15 mouse cellular contexts compared by ENCODE assay signal in genomic region chr11:86591931-86592616, GRCm38 (mm10). TPM values are rescaled to one million over a fixed set of nuclear protein-coding genes. Genes with fewer than 3 reads are reported as not detected.
DNase-seq lines count a peak whose midpoint lies in the region; ATAC-seq and TF ChIP-seq lines count a peak whose summit lies in the region.
"Had no signal": no experiment of that assay in that cellular context is flagged by ENCODE, and none has a peak within 500 bp of the region (broad histone marks: within the 10 kb centered on the region; RNA-seq: fewer than 3 reads in every experiment).

No protein-coding gene starts in this region.

- no peak overlapping the region for H3K4me2 ChIP-seq in heart, embryonic 12.5 days
- H3K4me2 ChIP-seq in kidney, postnatal 0 days (ENCODE audit: low read length): no peak overlapping the region
- no peak overlapping the region for H3K4me2 ChIP-seq in forebrain, postnatal 0 days (ENCODE audit: low read depth)
- H3K4me2 ChIP-seq: forebrain, embryonic 13.5 days; hindbrain, embryonic 13.5 days; midbrain, embryonic 12.5 days had no signal

- ATAC-seq in heart, embryonic 12.5 days (ENCODE audit: insufficient number of reproducible peaks, low FRiP score): no peak
- ATAC-seq in kidney, postnatal 0 days (replicated peaks; ENCODE audit: low FRiP score, low read depth): no peak
- no peak for ATAC-seq in forebrain, postnatal 0 days
- ATAC-seq: forebrain, embryonic 13.5 days had no signal

- H3K27me3 ChIP-seq in heart, embryonic 12.5 days (replicated peaks): no peaks in the 10 kb centered on the region
- H3K27me3 ChIP-seq in kidney, postnatal 0 days (ENCODE audit: insufficient read depth, low read length): no peaks in the 10 kb centered on the region
- H3K27me3 ChIP-seq in forebrain, postnatal 0 days (ENCODE audit: insufficient read depth, low read length): no peaks in the 10 kb centered on the region
- H3K27me3 ChIP-seq: forebrain, embryonic 13.5 days; hindbrain, embryonic 13.5 days; midbrain, embryonic 12.5 days had no signal

- no peak overlapping the region for H3K4me3 ChIP-seq in heart, embryonic 12.5 days
- no peak overlapping the region for H3K4me3 ChIP-seq in kidney, postnatal 0 days (replicated peaks; ENCODE audit: low read depth, low read length)
- no peak overlapping the region for H3K4me3 ChIP-seq in embryonic fibroblast, embryonic 13.5 days (ENCODE audit: insufficient read depth, low read length)
- no peak overlapping the region for H3K4me3 ChIP-seq in forebrain, postnatal 0 days (ENCODE audit: low read depth, low read length)
- H3K4me3 ChIP-seq: forebrain, embryonic 13.5 days; hindbrain, embryonic 13.5 days; midbrain, embryonic 12.5 days had no signal

- no peak for DNase-seq in heart, adult 8-10 months (ENCODE audit: low spot score)
- no peak for DNase-seq in kidney, postnatal 0 days (ENCODE audit: low spot score)
- DNase-seq in kidney, postnatal 25 days: no peak
- DNase-seq in CD4-positive helper T cell, adult 2 months (ENCODE audit: low read depth, low spot score): peak; percentile 23
- DNase-seq in forebrain, postnatal 0 days: no peak
- DNase-seq in adrenal gland, adult (ENCODE audit: inconsistent age in 2 of 2, low spot score in 1 of 2): no peak
- DNase-seq: B cell, adult 2 months; cerebellum, adult 11-12 months; kidney, adult 11 months had no signal

- H3K27ac ChIP-seq in heart, embryonic 12.5 days (ENCODE audit: poor library complexity, severe bottlenecking): peak overlapping the region; percentile 64
- H3K27ac ChIP-seq in kidney, postnatal 0 days: peak overlapping the region; percentile 52
- H3K27ac ChIP-seq in embryonic fibroblast, embryonic 13.5 days (ENCODE audit: insufficient read depth, low read length): peak overlapping the region; percentile 100
- H3K27ac ChIP-seq in forebrain, postnatal 0 days (ENCODE audit: low read depth, low read length): no peak overlapping the region
- H3K27ac ChIP-seq: forebrain, embryonic 13.5 days; hindbrain, embryonic 13.5 days; midbrain, embryonic 12.5 days had no signal

- no peaks in the 10 kb centered on the region for H3K9me3 ChIP-seq in heart, embryonic 12.5 days (replicated peaks)
- no peaks in the 10 kb centered on the region for H3K9me3 ChIP-seq in kidney, postnatal 0 days (replicated peaks; ENCODE audit: low read length)
- no peaks in the 10 kb centered on the region for H3K9me3 ChIP-seq in forebrain, postnatal 0 days (ENCODE audit: low read length)
- H3K9me3 ChIP-seq: forebrain, embryonic 13.5 days; G1E; hindbrain, embryonic 13.5 days; midbrain, embryonic 12.5 days had no signal

- H3K9ac ChIP-seq in heart, embryonic 12.5 days: no peak overlapping the region
- H3K9ac ChIP-seq in kidney, postnatal 0 days (ENCODE audit: low read depth, low read length): no peak overlapping the region
- no peak overlapping the region for H3K9ac ChIP-seq in forebrain, postnatal 0 days
- H3K9ac ChIP-seq: forebrain, embryonic 13.5 days; hindbrain, embryonic 13.5 days; midbrain, embryonic 12.5 days had no signal

- peaks cover 32% of the 10 kb centered on the region for H3K4me1 ChIP-seq in heart, embryonic 12.5 days (replicated peaks)
- H3K4me1 ChIP-seq in kidney, postnatal 0 days (replicated peaks; ENCODE audit: insufficient read depth, low read length): peaks cover 6% of the 10 kb centered on the region; the same call in 1 of the 2 replicates
- H3K4me1 ChIP-seq in embryonic fibroblast, embryonic 13.5 days (ENCODE audit: control insufficient read depth, insufficient read depth, low read length): peaks cover 38% of the 10 kb centered on the region
- H3K4me1 ChIP-seq in forebrain, postnatal 0 days (ENCODE audit: insufficient read depth): no peaks in the 10 kb centered on the region

- TF ChIP-seq CTCF in kidney, postnatal 0 days (IDR thresholded peaks at IDR 0.05; ENCODE audit: low read depth): no peak
- no peak for TF ChIP-seq CTCF in embryonic fibroblast, embryonic 13.5 days (IDR thresholded peaks at IDR 0.05; ENCODE audit: borderline replicate concordance, insufficient read depth, low read length)
- no peak for TF ChIP-seq CTCF in forebrain, postnatal 0 days (IDR thresholded peaks at IDR 0.05; ENCODE audit: low read depth)

- WGBS in heart, embryonic 12.5 days: 82% methylated on average over 2 of the region's 2 CpGs
- 89% methylated on average over 2 of the region's 2 CpGs for WGBS in kidney, postnatal 0 days
- 83% methylated on average over 2 of the region's 2 CpGs for WGBS in forebrain, postnatal 0 days

- H3K36me3 ChIP-seq in heart, embryonic 12.5 days: no peaks in the 10 kb centered on the region
- no peaks in the 10 kb centered on the region for H3K36me3 ChIP-seq in kidney, postnatal 0 days (ENCODE audit: insufficient read depth, low read length)
- no peaks in the 10 kb centered on the region for H3K36me3 ChIP-seq in forebrain, postnatal 0 days (ENCODE audit: insufficient read depth)
- H3K36me3 ChIP-seq: hindbrain, embryonic 13.5 days; midbrain, embryonic 12.5 days had no signal

- no peak for TF ChIP-seq POLR2A in embryonic fibroblast, embryonic 13.5 days (IDR thresholded peaks at IDR 0.05; ENCODE audit: low read depth, low read length)

RNA-seq across cellular contexts. Expression of gene Tubd1, which starts 47.3 kb away (rescaled TPM):
- polyA plus RNA-seq in heart, embryonic 12.5 days (2016; fragmentation: Nextera tagmentation; extraction: Ambion mirVana): 11.1 and 11.4 TPM in 2 replicates
- 1 to 10 TPM; 5.4 to 6.2 (median 5.8) TPM for total RNA-seq in heart, adult 8-10 months (2022)
- 8.4 and 8.5 TPM in 2 replicates for polyA plus RNA-seq in kidney, postnatal 0 days (2015; fragmentation: Nextera tagmentation; extraction: Ambion mirVana)
- polyA plus RNA-seq in embryonic fibroblast, embryonic 13.5 days (2011; ENCODE audit: insufficient read length, low read depth, missing spikeins): 6.4 and 8.2 TPM in 2 replicates
- 3.1 and 4.3 TPM in 2 replicates for total RNA-seq in forebrain, postnatal 0 days (2014; rRNA removed)
- 6.7 and 8.0 TPM in 2 replicates for polyA plus RNA-seq in forebrain, postnatal 0 days (2015; fragmentation: Nextera tagmentation; extraction: Ambion mirVana)

RNA-seq across cellular contexts. Expression of gene Rps6kb1, which starts 47.5 kb away (rescaled TPM):
- polyA plus RNA-seq in heart, embryonic 12.5 days (2016; fragmentation: Nextera tagmentation; extraction: Ambion mirVana): 56.8 and 57.1 TPM in 2 replicates
- total RNA-seq in heart, adult 8-10 months (2022): 10 to 100 TPM; 16.5 to 24.5 (median 23.9) TPM
- 50.8 and 55.8 TPM in 2 replicates for polyA plus RNA-seq in kidney, postnatal 0 days (2015; fragmentation: Nextera tagmentation; extraction: Ambion mirVana)
- polyA plus RNA-seq in embryonic fibroblast, embryonic 13.5 days (2011; ENCODE audit: insufficient read length, low read depth, missing spikeins): 70.3 and 71.4 TPM in 2 replicates
- total RNA-seq in forebrain, postnatal 0 days (2014; rRNA removed): 34.2 and 51.8 TPM in 2 replicates
- polyA plus RNA-seq in forebrain, postnatal 0 days (2015; fragmentation: Nextera tagmentation; extraction: Ambion mirVana): 56.3 and 69.2 TPM in 2 replicates
